Mouse (Mus musculus) heart, embryonic 15.5 days (tissue): ENCODE data around the gene Plb1. TPM values are rescaled to one million over a fixed set of nuclear protein-coding genes. Genes with fewer than 3 reads are reported as not detected.

Experiments
- ATAC-seq: fragments of 200-750 bp; cut with Nextera tagmentation; replicated peaks from 2 replicates; pipeline ENCODE4 v1.8.0; 2017; ENCODE audit warnings: low read depth, moderate TSS enrichment; ENCODE audit not compliant: insufficient number of reproducible peaks, insufficient read depth, low FRiP score
- H3K27ac ChIP-seq: fragments of 300-500 bp; sonication (generic); 2 replicates; pipeline ENCODE4 v1.5.1; 2015; ENCODE audit warnings: mild to moderate bottlenecking, inconsistent platforms
- H3K27me3 ChIP-seq: fragments of 300-500 bp; sonication (generic); 2 replicates; pipeline ENCODE4 v1.6.1; 2015; ENCODE audit warnings: inconsistent platforms
- H3K36me3 ChIP-seq: fragments of 300-500 bp; sonication (generic); 2 replicates; pipeline ENCODE4 v1.6.1; 2015; ENCODE audit warnings: mild to moderate bottlenecking, inconsistent platforms
- H3K4me1 ChIP-seq: fragments of 300-500 bp; sonication (generic); replicated peaks from 2 replicates; pipeline ENCODE4 v1.6.1; 2015; ENCODE audit warnings: inconsistent platforms
- H3K4me2 ChIP-seq: fragments of 300-500 bp; sonication (generic); 2 replicates; pipeline ENCODE4 v1.6.1; 2015; ENCODE audit warnings: inconsistent platforms, mild to moderate bottlenecking, moderate library complexity
- H3K4me3 ChIP-seq: fragments of 300-500 bp; sonication (generic); 2 replicates; pipeline ENCODE4 v1.5.1; 2015; ENCODE audit warnings: mild to moderate bottlenecking, inconsistent platforms
- H3K9ac ChIP-seq: fragments of 300-500 bp; sonication (generic); 2 replicates; pipeline ENCODE4 v1.6.1; 2015; ENCODE audit warnings: mild to moderate bottlenecking, inconsistent platforms
- H3K9me3 ChIP-seq: fragments of 300-500 bp; sonication (generic); replicated peaks from 2 replicates; pipeline ENCODE4 v1.6.1; 2016; ENCODE audit warnings: inconsistent platforms
- WGBS: fragments of 180-500 bp; shearing (Covaris S2); methylation state at CpG from one replicate; pipeline ENCODE4 v1.1.7; 2015; ENCODE audit warnings: mixed read lengths; 5-methylcytosine and 5-hydroxymethylcytosine counted together
- polyA plus RNA-seq: library from polyadenylated mRNA; unstranded; fragments of >200 nt; fragmentation: Nextera tagmentation; extraction: Ambion mirVana; gene quantifications from 2 replicates; pipeline ENCODE4 v1.2.1, GENCODE M21; 2015

Gene Plb1
- polyA plus RNA-seq, 1 experiment from 2014 or later = 2.3 TPM

DNA sequence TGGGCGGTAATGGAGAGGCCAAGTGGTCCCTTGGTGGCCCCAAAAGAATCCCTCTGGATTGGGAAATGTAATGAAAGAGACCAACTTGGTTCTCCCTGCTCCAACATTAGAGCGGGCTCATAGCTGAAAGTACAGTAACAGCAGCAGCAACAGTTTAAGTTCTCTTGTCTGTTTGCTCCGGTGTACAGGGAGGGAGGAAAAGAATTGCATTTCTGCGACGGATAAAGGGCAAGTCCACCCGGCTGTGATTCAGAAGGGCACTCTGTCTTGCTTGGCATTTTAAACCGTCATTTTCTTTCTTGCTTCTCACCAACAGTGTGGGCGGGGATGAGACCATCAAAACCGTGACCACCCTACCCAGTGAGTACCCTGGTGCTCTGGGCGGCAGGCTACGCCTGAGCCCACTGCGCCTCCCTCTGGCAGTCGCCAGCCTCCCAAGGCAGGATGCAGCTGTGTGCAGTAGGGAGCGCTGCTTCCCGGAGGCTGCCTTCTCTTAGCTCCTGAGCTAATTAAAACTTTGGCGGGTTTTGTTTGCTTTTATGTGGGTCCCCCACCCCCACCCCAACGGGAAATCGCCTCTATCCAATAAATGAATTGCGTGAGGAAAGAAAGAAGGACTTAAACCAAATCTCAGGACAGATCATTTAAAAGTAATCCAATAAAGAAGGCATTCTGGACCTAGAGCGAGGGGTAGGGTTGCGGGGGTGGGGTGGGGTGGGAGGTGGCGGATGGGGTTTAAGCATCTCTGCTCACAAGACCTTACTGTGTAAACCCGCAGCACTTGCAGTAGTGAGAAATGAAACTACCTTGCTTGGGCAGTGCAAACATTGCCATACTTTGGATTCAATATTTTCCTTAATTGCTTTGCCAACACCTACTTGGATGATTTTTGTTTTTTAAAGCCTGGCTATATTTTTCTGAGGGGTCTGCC, 70.7 kb downstream of the Plb1 start:
- Histone ChIP-seq H3K27ac (no peak overlapping the region), H3K9me3 (no peaks in the 10 kb centered on the region), H3K9ac (peak overlapping the region; percentile 25; the same call in 1 of the 2 replicates), H3K4me3 (peak overlapping the region; percentile 40), H3K36me3 (no peaks in the 10 kb centered on the region), H3K4me1 (peaks cover 9% of the 10 kb centered on the region), H3K27me3 (no peaks in the 10 kb centered on the region), H3K4me2 (peak overlapping the region; percentile 66)
- ATAC-seq = peak; percentile 81
- 11% methylated on average over 23 of the region's 23 CpGs for WGBS

DNA sequence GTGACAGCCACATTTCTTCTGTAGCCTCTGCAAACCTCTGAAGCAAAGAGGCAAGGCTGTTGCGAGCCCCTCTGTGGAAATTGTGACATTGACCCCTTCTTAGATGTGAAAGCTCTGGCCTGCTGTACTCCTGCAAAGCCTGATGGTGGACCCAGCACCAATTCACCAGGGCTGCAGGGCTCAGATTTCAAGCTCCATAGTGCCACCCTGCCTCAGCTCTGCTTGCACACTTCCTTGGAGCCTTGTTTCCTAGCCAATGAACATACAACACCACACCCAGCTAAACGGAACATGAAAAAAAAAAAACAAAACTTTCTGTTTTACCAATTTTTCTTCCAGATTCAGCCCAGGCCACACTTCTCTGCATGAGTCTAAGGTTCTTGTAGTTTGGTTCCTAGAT, 74.6 kb downstream of the Plb1 start:
- Histone ChIP-seq H3K9ac (no peak overlapping the region), H3K4me3 (no peak overlapping the region), H3K27me3 (no peaks in the 10 kb centered on the region), H3K4me2 (no peak overlapping the region), H3K27ac (no peak overlapping the region), H3K36me3 (no peaks in the 10 kb centered on the region), H3K9me3 (no peaks in the 10 kb centered on the region), H3K4me1 (peaks cover 9% of the 10 kb centered on the region)
- ATAC-seq = no peak
- WGBS = 66% methylated on average over 2 of the region's 2 CpGs

DNA sequence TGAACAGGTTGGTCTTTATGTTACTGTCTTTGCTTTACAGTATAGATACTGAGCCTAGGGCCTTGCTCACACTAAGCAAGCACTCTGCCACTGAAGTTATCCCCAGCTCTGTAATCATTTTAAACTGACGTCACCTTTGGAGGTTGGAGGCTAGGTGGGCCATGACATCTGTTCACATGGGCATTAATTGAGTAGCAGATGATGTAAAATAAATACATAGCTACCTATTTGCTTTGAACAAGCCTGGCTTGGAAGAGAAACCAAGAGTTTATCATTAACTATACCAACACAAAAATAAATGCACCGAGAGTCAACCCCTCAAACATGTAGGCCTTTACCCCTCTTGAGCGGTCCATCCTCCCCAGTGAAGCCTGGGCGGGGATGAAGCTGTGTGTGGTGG, 76.1 kb downstream of the Plb1 start:
- Histone ChIP-seq H3K27ac (no peak overlapping the region), H3K9ac (no peak overlapping the region), H3K4me1 (peaks cover 5% of the 10 kb centered on the region), H3K9me3 (no peaks in the 10 kb centered on the region), H3K4me2 (no peak overlapping the region), H3K27me3 (no peaks in the 10 kb centered on the region), H3K36me3 (no peaks in the 10 kb centered on the region), H3K4me3 (no peak overlapping the region)
- no peak for ATAC-seq
- 87% methylated on average over 4 of the region's 4 CpGs for WGBS

DNA sequence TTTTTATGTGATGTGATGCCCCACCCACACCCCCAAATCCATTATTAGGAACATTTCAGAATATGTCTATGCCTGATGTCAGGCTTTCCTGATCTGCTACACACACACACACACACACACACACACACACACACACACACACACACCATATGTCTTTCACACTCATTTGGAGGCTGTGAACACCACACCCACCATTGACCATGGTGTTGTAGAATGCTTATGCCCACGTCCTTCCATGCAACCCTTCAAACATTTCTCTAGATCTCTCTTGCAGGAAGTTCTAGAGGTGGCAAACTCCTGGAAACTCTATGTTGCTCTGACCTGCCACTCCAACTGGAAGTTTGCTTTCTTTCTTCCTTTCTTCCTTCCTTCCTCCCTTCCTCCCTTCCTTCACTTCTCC, 77.2 kb downstream of the Plb1 start:
- no peak for ATAC-seq
- H3K27ac ChIP-seq = no peak overlapping the region
- H3K9ac ChIP-seq = no peak overlapping the region
- H3K36me3 ChIP-seq = no peaks in the 10 kb centered on the region
- H3K4me1 ChIP-seq = peaks cover 6% of the 10 kb centered on the region; the same call in 1 of the 2 replicates
- H3K27me3 ChIP-seq = no peaks in the 10 kb centered on the region
- H3K9me3 ChIP-seq = no peaks in the 10 kb centered on the region
- H3K4me2 ChIP-seq = no peak overlapping the region
- H3K4me3 ChIP-seq = no peak overlapping the region
- WGBS = 62% methylated on average over 1 of the region's 1 CpGs

DNA sequence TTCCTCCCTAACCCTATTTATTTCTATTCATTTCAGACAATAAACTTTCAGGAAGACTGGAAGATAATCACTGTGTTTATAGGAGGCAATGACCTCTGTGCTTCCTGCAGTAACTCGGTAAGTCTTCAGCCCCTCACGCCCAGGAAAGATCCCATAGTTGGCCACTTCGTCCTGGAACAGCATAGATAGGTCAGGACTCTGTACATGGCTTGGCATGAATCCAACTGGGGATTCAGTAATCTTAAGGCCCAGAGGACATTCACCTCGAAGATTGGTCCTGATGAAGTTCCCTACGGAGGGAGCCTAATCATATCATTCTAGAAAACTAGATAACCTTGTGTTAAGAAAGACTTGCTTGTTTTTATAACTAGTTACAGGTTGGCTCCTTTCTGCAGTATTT, 78.3 kb downstream of the Plb1 start:
- Histone ChIP-seq H3K4me2 (no peak overlapping the region), H3K27ac (no peak overlapping the region), H3K9ac (no peak overlapping the region), H3K4me1 (peaks cover 9% of the 10 kb centered on the region; the same call in 1 of the 2 replicates), H3K4me3 (no peak overlapping the region), H3K9me3 (no peaks in the 10 kb centered on the region), H3K36me3 (no peaks in the 10 kb centered on the region), H3K27me3 (no peaks in the 10 kb centered on the region)
- 57% methylated on average over 5 of the region's 5 CpGs for WGBS
- no peak for ATAC-seq

DNA sequence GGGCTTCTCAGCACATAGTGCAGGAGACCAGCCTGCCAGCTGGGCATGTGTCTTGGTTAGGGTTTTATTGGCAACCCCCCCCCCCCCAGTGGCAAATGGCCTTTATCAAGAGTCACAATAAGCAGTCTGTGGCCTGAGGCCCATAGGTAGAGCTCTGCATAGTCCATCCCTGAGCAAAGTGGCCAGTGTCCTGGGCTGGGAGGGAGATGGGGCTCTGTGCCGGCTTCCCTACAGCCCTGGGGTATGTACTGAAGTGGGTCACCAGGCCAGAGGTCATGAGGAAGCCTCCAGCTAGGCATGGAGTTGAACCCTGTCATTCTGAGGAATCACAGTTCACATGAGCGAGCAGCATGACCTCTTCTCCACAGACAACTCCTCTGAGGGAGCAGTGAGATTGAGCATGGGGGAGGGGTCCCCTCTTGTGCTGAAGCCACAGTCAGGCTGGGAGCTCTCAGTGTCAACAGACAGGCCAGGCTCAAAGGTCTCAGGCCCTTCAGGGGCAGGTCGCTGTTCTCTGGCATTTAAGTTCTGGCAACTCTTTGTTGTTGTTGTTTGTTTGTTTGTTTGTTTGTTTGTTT, 79.2 kb downstream of the Plb1 start:
- Histone ChIP-seq H3K36me3 (no peaks in the 10 kb centered on the region), H3K9ac (no peak overlapping the region), H3K27me3 (no peaks in the 10 kb centered on the region), H3K27ac (no peak overlapping the region), H3K4me2 (no peak overlapping the region), H3K9me3 (no peaks in the 10 kb centered on the region), H3K4me3 (no peak overlapping the region), H3K4me1 (peaks cover 9% of the 10 kb centered on the region; the same call in 1 of the 2 replicates)
- WGBS = 58% methylated on average over 3 of the region's 3 CpGs
- no peak; the same call in 1 of the 2 replicates for ATAC-seq

DNA sequence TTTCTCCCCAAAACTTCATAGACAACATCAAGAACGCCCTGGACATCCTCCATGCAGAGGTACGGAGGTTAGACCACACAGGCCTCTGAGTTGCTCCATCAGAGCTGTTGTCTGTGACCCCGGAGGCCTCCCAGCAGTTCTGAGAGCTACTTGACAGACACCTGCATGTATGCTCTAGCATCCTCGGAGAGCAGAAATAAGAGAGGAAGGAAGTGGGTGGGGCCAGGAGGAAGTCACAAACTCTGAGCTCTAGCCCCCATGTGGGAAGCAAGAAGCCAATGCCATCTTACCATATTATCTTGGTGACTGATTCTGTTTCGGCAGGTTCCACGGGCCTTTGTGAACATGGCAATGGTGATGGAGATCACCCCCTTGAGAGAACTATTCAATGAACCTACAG, 81.2 kb downstream of the Plb1 start:
- H3K36me3 ChIP-seq = no peaks in the 10 kb centered on the region
- H3K4me2 ChIP-seq = no peak overlapping the region
- H3K4me1 ChIP-seq = peaks cover 5% of the 10 kb centered on the region; the same call in 1 of the 2 replicates
- H3K9me3 ChIP-seq = no peaks in the 10 kb centered on the region
- 72% methylated on average over 6 of the region's 6 CpGs for WGBS
- H3K27ac ChIP-seq = no peak overlapping the region
- no peaks in the 10 kb centered on the region for H3K27me3 ChIP-seq
- no peak overlapping the region for H3K9ac ChIP-seq
- H3K4me3 ChIP-seq = no peak overlapping the region
- ATAC-seq = no peak

DNA sequence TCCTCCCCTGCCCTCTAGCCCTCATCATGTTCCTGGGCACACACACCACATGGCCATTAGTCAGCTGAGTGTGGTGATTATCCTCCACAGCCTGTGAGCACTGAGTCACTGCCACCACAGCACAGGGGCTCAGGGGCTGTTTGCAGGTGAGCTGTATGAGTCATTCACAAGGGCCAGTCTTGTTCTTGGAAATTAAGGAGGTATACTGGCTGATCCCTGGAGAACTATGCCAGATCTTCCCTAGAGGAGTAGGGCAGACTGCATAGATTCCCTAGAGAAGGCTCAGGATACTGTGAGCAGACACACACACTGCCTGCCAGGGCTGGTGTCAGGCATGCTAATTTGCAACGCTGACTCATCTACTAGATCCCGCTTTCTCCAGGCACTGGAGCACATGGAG, 82.2 kb downstream of the Plb1 start:
- H3K9ac ChIP-seq = no peak overlapping the region
- no peak overlapping the region for H3K27ac ChIP-seq
- H3K4me2 ChIP-seq = no peak overlapping the region
- H3K4me1 ChIP-seq = peaks cover 5% of the 10 kb centered on the region; the same call in 1 of the 2 replicates
- H3K9me3 ChIP-seq = no peaks in the 10 kb centered on the region
- WGBS = 29% methylated on average over 2 of the region's 2 CpGs
- ATAC-seq = no peak
- H3K36me3 ChIP-seq = no peaks in the 10 kb centered on the region
- H3K27me3 ChIP-seq = no peaks in the 10 kb centered on the region
- no peak overlapping the region for H3K4me3 ChIP-seq

DNA sequence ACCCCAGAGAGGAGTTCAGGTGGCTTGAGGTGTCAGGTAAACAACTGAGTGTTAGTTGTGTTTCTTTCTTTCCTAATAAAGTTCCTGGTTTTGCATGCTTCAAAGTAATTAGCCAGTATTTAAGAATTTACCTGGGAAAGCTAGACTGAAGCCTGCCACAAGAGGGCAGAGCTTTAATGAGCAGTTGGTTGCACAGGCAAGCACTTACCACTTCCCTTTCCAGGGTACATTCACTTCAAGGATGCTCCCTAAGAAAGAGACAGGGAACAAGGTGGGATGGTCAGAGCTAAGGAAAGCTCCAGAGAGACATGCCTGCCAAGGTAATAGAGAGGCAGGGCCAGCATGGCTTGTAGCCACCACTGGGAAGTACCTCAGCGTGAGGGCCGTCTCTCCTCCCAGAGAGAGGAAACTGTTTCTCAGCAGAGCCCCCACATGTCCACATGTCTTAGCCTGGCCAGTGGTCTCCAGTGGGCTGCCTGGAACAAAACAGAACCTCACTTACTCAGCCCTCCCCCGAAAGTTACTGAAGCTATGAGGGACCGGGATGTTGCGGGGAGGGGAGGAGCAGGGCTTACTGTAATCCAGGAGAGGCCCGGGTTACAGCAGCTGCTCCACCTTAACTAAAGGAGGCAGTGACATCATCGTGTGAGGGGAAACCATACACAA, 89.8 kb downstream of the Plb1 start:
- Histone ChIP-seq H3K27ac (no peak overlapping the region), H3K4me1 (peaks cover 5% of the 10 kb centered on the region), H3K4me3 (no peak overlapping the region), H3K36me3 (no peaks in the 10 kb centered on the region), H3K9ac (no peak overlapping the region), H3K9me3 (no peaks in the 10 kb centered on the region), H3K4me2 (peak overlapping the region; percentile 29), H3K27me3 (no peaks in the 10 kb centered on the region)
- WGBS = 31% methylated on average over 7 of the region's 7 CpGs
- 0 out of 2 replicates have a peak, but pooled peaks have one; percentile 53 for ATAC-seq

DNA sequence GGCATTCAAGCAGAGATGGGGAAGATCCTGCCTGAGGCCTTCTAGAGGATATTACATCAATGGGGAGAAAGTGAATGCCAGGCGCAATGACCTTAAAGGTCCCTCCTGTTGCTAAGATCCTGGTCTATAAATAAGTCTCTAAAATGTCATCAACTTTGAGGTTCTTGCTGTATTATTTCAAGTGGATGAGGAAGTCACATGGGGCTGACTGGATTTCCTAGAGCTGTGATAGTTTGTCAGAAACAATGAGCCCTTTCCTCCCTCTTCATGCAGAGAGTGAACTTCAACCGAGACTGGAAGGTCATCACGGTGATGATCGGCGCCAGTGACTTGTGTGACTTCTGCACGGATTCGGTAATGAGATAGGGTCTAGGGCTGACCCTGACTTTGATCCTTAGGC, 95.6 kb downstream of the Plb1 start:
- peaks cover 1% of the 10 kb centered on the region for H3K4me1 ChIP-seq
- H3K9ac ChIP-seq = no peak overlapping the region
- ATAC-seq = 0 out of 2 replicates have a peak, but pooled peaks have one; percentile 35
- no peak overlapping the region for H3K4me2 ChIP-seq
- no peaks in the 10 kb centered on the region for H3K27me3 ChIP-seq
- H3K4me3 ChIP-seq = no peak overlapping the region
- no peaks in the 10 kb centered on the region for H3K36me3 ChIP-seq
- no peaks in the 10 kb centered on the region for H3K9me3 ChIP-seq
- no peak overlapping the region for H3K27ac ChIP-seq
- WGBS = 74% methylated on average over 7 of the region's 7 CpGs

DNA sequence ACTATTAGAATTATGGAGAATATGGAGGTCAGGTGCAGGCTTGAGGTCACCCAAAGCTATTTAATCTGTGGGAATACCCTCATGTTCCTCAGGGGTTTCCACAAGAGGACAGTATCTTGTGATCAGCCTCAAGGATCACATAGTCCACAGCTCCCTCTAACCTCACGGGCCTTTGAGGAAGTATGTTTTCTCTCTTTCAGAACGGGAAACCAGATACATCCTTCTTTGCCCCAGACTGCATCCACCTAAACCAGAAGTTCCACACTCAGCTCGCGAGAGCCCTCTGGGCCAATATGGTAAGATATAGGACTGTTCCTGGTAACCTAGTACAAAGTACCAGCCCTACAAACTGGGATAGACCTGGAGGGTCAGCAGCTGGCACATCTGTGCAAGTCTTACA, 100.1 kb downstream of the Plb1 start:
- Histone ChIP-seq H3K9me3 (no peaks in the 10 kb centered on the region), H3K4me1 (peaks cover 41% of the 10 kb centered on the region), H3K9ac (no peak overlapping the region), H3K36me3 (no peaks in the 10 kb centered on the region), H3K4me2 (no peak overlapping the region), H3K27me3 (no peaks in the 10 kb centered on the region), H3K27ac (no peak overlapping the region), H3K4me3 (no peak overlapping the region)
- no peak for ATAC-seq
- WGBS = 74% methylated on average over 4 of the region's 4 CpGs
